Mouse (Mus musculus) gastrocnemius, adult 18-20 months (tissue): ENCODE results near the gene Cct4. TPM values are rescaled to one million over a fixed set of nuclear protein-coding genes. Genes with fewer than 3 reads are reported as not detected.

Experiments used
- DNase-seq: peaks from one replicate; pipeline ENCODE4 v3.0.0; 2021; ENCODE audit warnings: low spot score
- total RNA-seq, 2 experiments: library from RNA; stranded (reverse); gene quantifications; 2 replicates each; pipeline ENCODE4 v1.2.3; 2021

Cct4 gene
- total RNA-seq, 2 experiments from 2014 or later: 104 to 105 TPM

- no peak for DNase-seq
Measured at GRCm38 (mm10) chr11:23024169-23024568, 33.9 kb downstream of the Cct4 start.

GRCm38 (mm10) chr11:23028957-23029356 is 38.6 kb downstream of the Cct4 start:
- DNase-seq: no peak

GRCm38 (mm10) chr11:23029399-23029798 is 39.1 kb downstream of the Cct4 start:
- no peak for DNase-seq

- no peak for DNase-seq
Measured at GRCm38 (mm10) chr11:23047252-23047651, 56.9 kb downstream of the Cct4 start.

- DNase-seq: no peak
Measured at GRCm38 (mm10) chr11:23047663-23048582, 57.6 kb downstream of the Cct4 start.

GRCm38 (mm10) chr11:23049642-23050041 is 59.3 kb downstream of the Cct4 start:
- no peak for DNase-seq

GRCm38 (mm10) chr11:23052353-23052752 is 62.0 kb downstream of the Cct4 start:
- DNase-seq: no peak

Other genes with a start within 250 kb of the Cct4 start
- 1 to 10 TPM; 1.0 to 2.2 TPM for gene B3gnt2, start 129.6 kb upstream of the Cct4 start, total RNA-seq
- 10 to 100 TPM; 21.1 to 25.0 TPM for gene Zrsr1, start 18.5 kb upstream of the Cct4 start, total RNA-seq
- gene Gm28048, start 8.4 kb upstream of the Cct4 start, total RNA-seq: 1 to 10 TPM; 1.7 to 2.3 TPM
- 100 to 1,000 TPM in 1 of 2 experiments, 10 to 100 TPM in 1; 93.4 to 109 TPM for gene Commd1, start 8.1 kb upstream of the Cct4 start, total RNA-seq
- 1 to 10 TPM; 4.2 to 5.1 TPM for gene Fam161a, start 17.0 kb downstream of the Cct4 start, total RNA-seq